Mouse (Mus musculus): Measurements from ENCODE around the gene Tac4.
A peak's percentile ranks its signal among the peaks of the same experiment; 100 is the strongest.

The Tac4 gene

GRCm38 (mm10) chr11:95261178-95261751 is at the start of gene Tac4:
Tac4 (plus strand) TSS chr11:95261529.
- DNase-seq: no peak

GRCm38 (mm10) chr11:95213607-95214006 is 47.7 kb upstream of the Tac4 start:
- peak in 1 of 2 experiments; percentile 51 for DNase-seq

- no peak for DNase-seq
Observed at GRCm38 (mm10) chr11:95214305-95214704, 47.0 kb upstream of the Tac4 start.

- no peak for DNase-seq
Observed at GRCm38 (mm10) chr11:95216193-95216592, 45.1 kb upstream of the Tac4 start.

GRCm38 (mm10) chr11:95219111-95219510 is 42.2 kb upstream of the Tac4 start:
- no peak for DNase-seq

GRCm38 (mm10) chr11:95223473-95223872 is 37.9 kb upstream of the Tac4 start:
- DNase-seq: peak; percentile 63 to 72

GRCm38 (mm10) chr11:95224124-95224893 is 37.0 kb upstream of the Tac4 start:
- DNase-seq: no peak

- no peak for DNase-seq
Observed at GRCm38 (mm10) chr11:95225448-95225847, 35.9 kb upstream of the Tac4 start.

GRCm38 (mm10) chr11:95227467-95227866 is 33.9 kb upstream of the Tac4 start:
- no peak for DNase-seq

GRCm38 (mm10) chr11:95231688-95232328 is 29.5 kb upstream of the Tac4 start:
- DNase-seq: peak; percentile 88 to 89

GRCm38 (mm10) chr11:95232329-95232696 is 29.0 kb upstream of the Tac4 start:
- DNase-seq: no peak

- no peak for DNase-seq
Observed at GRCm38 (mm10) chr11:95238477-95238876, 22.9 kb upstream of the Tac4 start.

- no peak for DNase-seq
Observed at GRCm38 (mm10) chr11:95242653-95243052, 18.7 kb upstream of the Tac4 start.

- no peak for DNase-seq
Observed at GRCm38 (mm10) chr11:95245456-95245855, 15.9 kb upstream of the Tac4 start.

- DNase-seq: no peak
Observed at GRCm38 (mm10) chr11:95247065-95247464, 14.3 kb upstream of the Tac4 start.

- peak; percentile 62 to 76 for DNase-seq
Observed at GRCm38 (mm10) chr11:95250110-95250509, 11.2 kb upstream of the Tac4 start.

- peak; percentile 90 to 91 for DNase-seq
Observed at GRCm38 (mm10) chr11:95251295-95251694, 10.0 kb upstream of the Tac4 start.

GRCm38 (mm10) chr11:95252104-95252503 is 9.2 kb upstream of the Tac4 start:
- peak; percentile 39 to 70 for DNase-seq

GRCm38 (mm10) chr11:95254165-95254564 is 7.2 kb upstream of the Tac4 start:
- DNase-seq: peak in 1 of 2 experiments; percentile 3

GRCm38 (mm10) chr11:95255747-95256146 is 5.6 kb upstream of the Tac4 start:
- no peak for DNase-seq

- DNase-seq: no peak
Observed at GRCm38 (mm10) chr11:95257930-95258329, 3.4 kb upstream of the Tac4 start.

GRCm38 (mm10) chr11:95258490-95258889 is 2.8 kb upstream of the Tac4 start:
- peak; percentile 93 to 94 for DNase-seq

GRCm38 (mm10) chr11:95259088-95259849 is 2.1 kb upstream of the Tac4 start:
- peak; percentile 95 to 96 for DNase-seq
